Mouse (Mus musculus) central nervous system, embryonic 11.5 days (tissue): ENCODE measurements around the gene 4930590J08Rik. TPM values are rescaled to one million over a fixed set of nuclear protein-coding genes. Genes with fewer than 3 reads are reported as not detected.

Source experiments
- polyA plus RNA-seq: library from polyadenylated mRNA; depleted of rRNA; stranded (reverse); fragments of >200 nt; gene quantifications from 2 replicates; pipeline ENCODE4 v1.2.3, GENCODE M21; 2012; rRNA removed

4930590J08Rik gene
- 1.7 and 2.2 TPM in 2 replicates for polyA plus RNA-seq

DNA sequence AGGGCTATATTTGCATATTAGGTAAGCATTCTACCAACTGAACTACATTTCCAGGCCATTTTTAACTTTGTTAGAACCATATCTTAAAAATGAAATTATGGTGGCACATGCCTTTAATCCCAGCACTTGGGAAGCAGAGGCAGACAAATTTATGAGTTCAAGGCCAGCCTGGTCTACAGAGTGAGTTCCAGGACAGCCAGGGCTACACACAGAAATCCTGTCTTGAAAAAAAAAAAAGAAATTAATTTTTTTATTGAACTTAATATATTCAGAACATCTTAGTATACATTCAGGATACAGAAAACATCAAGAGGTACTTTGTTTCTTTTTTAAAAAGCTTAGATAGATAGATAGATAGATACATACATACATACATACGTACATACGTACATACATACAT, at the start of gene 4930590J08Rik:
Gene 4930590J08Rik, plus strand, starts transcription at position 301 of the 400 bp plus-strand sequence.

DNA sequence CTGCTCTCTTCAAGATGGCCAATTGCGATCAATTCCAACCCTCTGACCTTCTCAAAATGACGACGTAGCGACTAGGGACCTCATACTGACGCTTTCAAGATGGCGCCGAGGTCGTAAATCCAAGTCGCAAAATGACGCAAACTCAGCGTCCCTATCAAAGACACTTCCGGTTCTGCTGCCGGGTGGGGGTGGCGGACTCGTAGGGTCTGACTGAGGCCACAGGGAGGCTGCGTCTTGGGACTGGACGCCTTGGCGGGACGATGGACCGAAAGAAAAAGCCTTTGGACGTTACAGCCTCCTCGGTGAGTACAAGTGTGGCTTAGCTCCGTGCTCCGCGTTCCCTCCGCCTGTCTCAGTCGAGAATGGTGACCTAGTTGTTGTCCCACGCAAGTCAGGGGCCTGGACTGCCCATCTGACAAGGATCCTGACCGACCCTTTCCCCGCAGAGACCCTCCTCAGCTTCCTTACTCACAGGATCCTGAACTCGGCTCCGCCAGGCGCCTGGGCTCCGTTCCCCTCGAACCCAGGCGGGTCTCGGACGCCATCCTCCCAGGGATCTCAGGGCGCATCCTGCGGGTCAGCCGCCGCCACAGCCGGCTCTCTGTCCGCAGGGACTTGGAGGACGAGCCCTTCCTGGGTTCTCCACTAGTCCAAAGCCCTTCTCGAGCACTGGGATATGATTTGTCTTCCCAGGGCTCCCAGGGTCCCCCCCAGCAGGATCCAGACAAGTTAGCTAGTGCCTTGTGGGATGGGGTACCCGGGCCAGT, 24.5 kb upstream of the 4930590J08Rik start, which contains the start of gene Ccdc174:
Gene Ccdc174, plus strand, starts transcription at position 169 of the 767 bp plus-strand sequence.

DNA sequence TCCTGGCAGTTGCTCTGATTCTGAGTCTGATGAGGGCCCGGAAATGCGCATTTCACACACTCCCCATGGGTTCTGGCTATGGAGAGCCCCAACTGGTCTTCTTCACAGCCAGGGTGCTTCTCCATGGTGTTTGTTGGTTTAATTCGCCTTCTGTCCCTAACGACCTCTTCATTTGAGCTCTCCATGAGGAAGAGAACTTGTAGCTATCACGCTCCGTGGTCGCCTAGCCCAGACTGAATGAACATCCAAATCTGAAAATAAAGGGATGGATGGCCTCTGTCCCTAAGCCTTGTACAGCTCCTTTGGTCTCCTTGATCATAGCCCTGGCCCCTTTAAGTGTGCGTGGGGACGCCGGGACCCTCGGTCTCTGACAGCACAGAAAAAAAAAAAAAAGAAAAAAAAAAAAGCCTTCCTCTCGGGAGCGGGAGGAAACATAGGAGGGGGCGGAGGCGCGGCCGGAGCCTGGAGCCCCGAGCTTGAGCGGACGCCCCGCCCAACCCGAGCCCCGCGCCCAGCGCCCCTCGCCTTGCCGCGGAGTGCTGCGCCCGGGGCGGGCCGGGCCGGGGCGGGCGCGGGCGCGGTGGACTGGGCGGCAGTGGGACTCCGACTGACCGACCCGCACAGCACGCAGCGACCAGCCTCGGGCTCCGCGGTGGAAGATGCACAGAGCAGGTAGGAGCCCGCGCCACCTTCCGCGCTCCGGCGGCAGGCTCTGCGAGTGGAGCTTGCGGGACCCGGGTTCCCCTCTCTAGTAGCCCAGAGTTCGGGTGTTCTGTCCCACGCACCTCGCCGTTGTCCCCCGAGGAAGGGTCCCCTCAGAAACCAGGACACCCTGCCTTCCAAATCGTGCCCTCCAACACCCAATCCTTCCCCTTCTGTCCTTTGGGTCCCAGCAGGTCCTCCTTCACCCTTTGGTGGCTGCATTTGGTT, 76.0 kb downstream of the 4930590J08Rik start, which contains the start of gene Fgd5:
Gene Fgd5, plus strand, starts transcription at position 508 of the 930 bp plus-strand sequence.

Other genes with a start within 250 kb of the 4930590J08Rik start
- gene Slc6a6, start 218.8 kb upstream of the 4930590J08Rik start, polyA plus RNA-seq = 36.2 and 51.8 TPM in 2 replicates
- gene Grip2, start 75.6 kb upstream of the 4930590J08Rik start, polyA plus RNA-seq = 1.8 and 3.0 TPM in 2 replicates
- gene Ccdc174, start 24.8 kb upstream of the 4930590J08Rik start, polyA plus RNA-seq = 25.9 and 35.8 TPM in 2 replicates
- 5.7 and 8.0 TPM in 2 replicates for gene Fgd5, start 76.1 kb downstream of the 4930590J08Rik start, polyA plus RNA-seq
- gene Nr2c2, start 188.6 kb downstream of the 4930590J08Rik start, polyA plus RNA-seq = 19.7 and 30.5 TPM in 2 replicates